Mouse (Mus musculus) heart, adult 18-20 months (tissue): ENCODE measurements around the gene Ldlrad3. TPM values are rescaled to one million over a fixed set of nuclear protein-coding genes. Genes with fewer than 3 reads are reported as not detected.

Experiments used
- DNase-seq, 2 experiments: peaks; one replicate each; pipeline ENCODE4 v3.0.0; 2021 to 2022; ENCODE audit warnings: mixed read lengths in 1 of 2
- total RNA-seq, 2 experiments: library from RNA; stranded (reverse); gene quantifications; 2 replicates each; pipeline ENCODE4 v1.2.3; 2021

Gene Ldlrad3
- total RNA-seq, 2 experiments from 2014 or later, result 3.1 to 3.4 TPM

GRCm38 (mm10) chr2:102073266-102074037 is 112.7 kb downstream of the Ldlrad3 start:
- no peak for DNase-seq

- no peak for DNase-seq
Observed at GRCm38 (mm10) chr2:102072859-102073258, 113.3 kb downstream of the Ldlrad3 start.

GRCm38 (mm10) chr2:102071022-102071717 is 115.0 kb downstream of the Ldlrad3 start:
- DNase-seq, result no peak

DNA sequence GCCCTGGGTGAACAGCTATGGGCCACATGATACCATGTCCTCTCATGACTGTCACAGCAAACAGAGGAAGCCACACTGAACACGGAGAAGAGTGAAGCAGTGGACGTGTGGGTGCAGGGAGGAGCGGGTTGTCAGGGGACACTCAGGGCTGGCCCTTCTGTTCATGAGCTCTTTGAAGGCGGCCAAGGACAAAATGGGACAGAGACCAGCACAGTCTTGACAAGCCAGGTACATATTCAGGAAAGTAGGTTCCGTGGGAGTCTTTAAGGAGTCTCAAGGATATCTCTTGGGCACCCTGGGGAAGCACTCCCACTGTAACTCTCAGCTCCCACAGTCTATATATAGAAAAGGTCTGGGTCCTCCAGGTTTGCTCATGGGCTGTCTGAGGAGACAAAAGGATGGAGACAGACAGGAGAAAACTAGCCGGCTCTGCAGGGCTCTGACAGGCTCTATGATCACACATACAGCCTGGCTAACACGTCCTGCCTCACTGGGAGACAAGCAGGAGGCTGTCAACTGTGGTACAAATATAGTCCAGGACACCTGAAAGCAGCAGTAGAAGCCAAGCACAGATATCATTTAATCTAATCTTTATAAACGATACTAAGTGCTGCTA is 121.3 kb downstream of the Ldlrad3 start:
- DNase-seq, result no peak

DNA sequence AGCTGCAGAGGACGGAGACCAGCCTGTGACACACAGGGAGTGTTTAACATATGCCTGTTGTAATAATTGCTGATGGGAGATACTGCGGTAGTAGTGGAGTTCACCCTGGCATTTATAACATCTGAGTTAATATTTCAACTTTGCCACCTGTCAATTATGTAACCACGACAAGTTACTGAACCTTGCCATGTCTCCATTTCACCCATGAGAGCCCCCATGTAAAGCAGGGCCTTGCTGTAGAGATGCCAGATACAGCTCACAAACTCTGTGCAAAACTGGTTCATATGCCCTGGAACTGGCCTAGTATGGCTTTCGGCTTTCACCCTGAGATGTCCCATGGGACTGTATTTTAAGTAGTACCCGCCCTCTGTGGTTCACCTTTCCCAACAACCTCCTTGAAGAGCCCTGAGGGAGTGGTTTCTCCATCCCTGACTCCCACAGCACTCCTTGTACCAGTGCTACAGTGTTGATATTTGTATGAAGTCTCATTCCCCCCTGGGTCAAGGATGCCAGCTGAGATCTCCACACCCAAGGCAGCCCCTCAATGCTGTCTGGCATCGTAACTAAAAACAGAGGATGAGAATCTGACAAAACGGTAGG is 122.2 kb downstream of the Ldlrad3 start:
- DNase-seq, result no peak

GRCm38 (mm10) chr2:102062861-102063468 is 123.2 kb downstream of the Ldlrad3 start:
- DNase-seq, result no peak

- no peak for DNase-seq
Observed at GRCm38 (mm10) chr2:102061921-102062320, 124.3 kb downstream of the Ldlrad3 start.

- no peak for DNase-seq
Observed at GRCm38 (mm10) chr2:102057746-102058145, 128.4 kb downstream of the Ldlrad3 start.

GRCm38 (mm10) chr2:102057029-102057685 is 129.0 kb downstream of the Ldlrad3 start:
- DNase-seq, result peak in 1 of 2 experiments; percentile 40

- DNase-seq, result no peak
Observed at GRCm38 (mm10) chr2:102056144-102056543, 130.0 kb downstream of the Ldlrad3 start.

GRCm38 (mm10) chr2:102052951-102053660 is 133.1 kb downstream of the Ldlrad3 start:
- peak; percentile 39 to 58 for DNase-seq

DNA sequence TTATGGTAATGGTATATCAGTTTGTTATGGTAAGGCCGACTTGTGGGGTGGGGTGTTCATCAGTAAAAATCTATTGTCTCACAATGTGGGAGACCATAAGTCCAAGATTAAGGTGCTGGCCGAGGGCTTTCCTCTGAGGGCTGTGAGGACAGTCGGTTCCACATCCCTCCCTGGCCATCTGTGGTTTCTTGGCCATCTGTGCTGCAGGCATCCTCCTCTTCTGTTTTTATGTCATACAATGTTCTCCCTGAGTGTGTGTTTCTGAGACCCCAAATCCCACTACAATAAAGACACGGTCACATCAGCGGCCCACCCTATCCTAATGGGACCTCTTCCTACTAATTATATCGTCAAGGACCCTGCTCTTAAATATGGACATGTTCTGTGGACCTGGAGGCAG is 133.8 kb downstream of the Ldlrad3 start:
- no peak for DNase-seq

- peak in 1 of 2 experiments; percentile 19 for DNase-seq
Observed at GRCm38 (mm10) chr2:102049866-102050550, 136.2 kb downstream of the Ldlrad3 start.

DNA sequence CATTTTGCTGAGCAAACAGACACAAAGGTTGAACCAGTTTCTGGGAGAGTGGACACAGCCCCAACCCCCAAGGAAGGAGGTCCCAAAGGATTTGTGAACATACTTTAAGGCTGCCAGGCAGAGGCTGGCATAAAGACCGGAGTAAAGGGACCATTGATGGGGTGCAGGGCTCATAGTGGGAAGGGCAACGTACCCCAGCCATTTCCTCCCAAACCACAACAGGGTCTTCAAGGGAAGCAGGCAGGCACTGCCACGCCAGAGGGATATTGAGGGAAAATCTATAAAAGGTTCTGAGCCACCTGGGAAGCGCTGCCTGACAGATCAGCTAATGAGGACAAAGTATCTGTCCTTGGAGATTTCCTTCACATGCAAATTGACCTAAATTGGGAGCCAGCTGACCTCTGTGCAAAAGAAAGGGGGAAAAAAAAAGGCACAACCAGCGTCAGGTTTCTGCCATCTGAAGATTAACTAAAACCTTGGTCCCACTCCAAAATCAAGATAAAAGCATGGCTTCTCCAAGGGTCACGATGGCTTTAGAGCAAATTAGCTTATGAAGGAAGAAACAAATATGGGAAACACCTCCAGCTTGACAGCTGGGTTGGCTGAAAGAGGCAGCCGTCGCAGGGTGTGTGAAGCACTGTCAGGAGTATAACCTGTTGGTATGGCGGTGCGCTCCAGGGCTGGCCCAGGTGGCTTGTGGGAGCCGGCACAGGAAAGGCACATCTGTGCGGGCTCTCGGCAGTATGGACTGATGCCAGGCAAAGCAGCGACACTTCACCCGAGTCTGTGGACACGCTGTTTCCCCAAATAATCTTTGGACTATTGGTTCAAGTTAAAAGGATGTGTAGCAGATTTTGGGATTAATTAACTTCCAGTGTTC is 137.6 kb downstream of the Ldlrad3 start:
- no peak for DNase-seq

DNA sequence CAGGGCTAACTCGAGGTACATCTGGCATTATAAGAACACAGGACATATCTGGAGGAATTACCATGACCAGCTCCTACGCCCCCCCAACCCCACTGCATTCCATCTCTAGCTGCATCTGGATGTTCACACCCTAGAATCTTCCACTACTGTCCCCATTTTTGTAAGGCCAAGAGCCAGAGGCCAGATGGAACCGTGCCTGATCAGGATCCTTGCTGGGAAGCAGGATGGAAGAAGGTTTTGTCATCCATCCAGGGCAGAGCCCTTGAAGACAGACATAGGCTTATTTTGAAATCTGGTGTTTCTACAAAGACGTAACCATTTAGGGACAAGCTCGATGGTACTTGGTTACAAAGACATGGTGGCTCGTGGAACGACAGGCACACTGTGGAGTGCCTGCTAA is 139.7 kb downstream of the Ldlrad3 start:
- DNase-seq, result peak in 1 of 2 experiments; percentile 26

DNA sequence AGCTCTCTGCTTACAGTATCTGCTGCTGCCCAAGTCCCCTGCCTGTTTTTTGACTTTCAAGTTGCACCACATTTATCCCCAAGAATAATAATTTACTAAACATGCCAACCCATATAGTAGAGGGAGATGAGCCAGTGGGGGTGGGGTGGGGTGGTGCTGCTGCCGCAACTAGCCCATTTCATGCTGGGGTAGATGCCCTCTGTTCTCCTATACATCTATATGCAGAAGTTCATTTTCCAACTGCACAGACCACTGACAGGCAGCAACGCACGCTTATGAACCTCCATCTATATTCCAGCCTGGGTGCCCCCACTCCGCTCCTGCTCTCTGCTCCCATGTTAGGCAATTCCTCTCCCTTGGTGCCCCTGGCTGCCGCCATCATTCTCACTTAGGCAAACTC is 145.7 kb downstream of the Ldlrad3 start:
- no peak for DNase-seq

- DNase-seq, result no peak
Observed at GRCm38 (mm10) chr2:102040011-102040410, 146.2 kb downstream of the Ldlrad3 start.

GRCm38 (mm10) chr2:102038895-102039667 is 147.1 kb downstream of the Ldlrad3 start:
- DNase-seq, result peak in 1 of 2 experiments; percentile 43
